Mouse (Mus musculus) heart, postnatal 0 days (tissue): ENCODE results near the gene Aup1. TPM values are rescaled to one million over a fixed set of nuclear protein-coding genes. Genes with fewer than 3 reads are reported as not detected.

Experiments
- ATAC-seq: fragments of 200-750 bp; cut with Nextera tagmentation; 2 replicates; pipeline ENCODE4 v1.8.0; 2017; ENCODE audit warnings: low read depth, moderate number of reproducible peaks, moderate library complexity; ENCODE audit not compliant: insufficient read depth
- DNase-seq: peaks from one replicate; pipeline ENCODE4 v3.0.0-alpha.2; 2016; ENCODE audit warnings: low spot score
- H3K27ac ChIP-seq: fragments of 300-500 bp; sonication (generic); 2 replicates; pipeline ENCODE4 v1.5.1; 2014; ENCODE audit warnings: low read depth, mild to moderate bottlenecking
- H3K27me3 ChIP-seq: fragments of 300-500 bp; sonication (generic); 2 replicates; pipeline ENCODE4 v1.6.1; 2014; ENCODE audit warnings: low read length, mixed read lengths; ENCODE audit not compliant: control insufficient read depth, insufficient read depth
- H3K36me3 ChIP-seq: fragments of 300-500 bp; sonication (generic); replicated peaks from 2 replicates; pipeline ENCODE4 v1.6.1; 2014; ENCODE audit warnings: low read length, mixed read lengths; ENCODE audit not compliant: control insufficient read depth, insufficient read depth
- H3K4me1 ChIP-seq: fragments of 300-500 bp; sonication (generic); 2 replicates; pipeline ENCODE4 v1.6.1; 2014; ENCODE audit warnings: antibody characterized with exemption; ENCODE audit not compliant: control insufficient read depth, insufficient read depth
- H3K4me2 ChIP-seq: fragments of 300-500 bp; sonication (generic); 2 replicates; pipeline ENCODE4 v1.6.1; 2014; ENCODE audit warnings: low read depth, mild to moderate bottlenecking, low read length, moderate library complexity
- H3K4me3 ChIP-seq: fragments of 300-500 bp; sonication (generic); 2 replicates; pipeline ENCODE4 v1.5.1; 2014; ENCODE audit warnings: low read depth, low read length
- H3K9ac ChIP-seq: fragments of 300-500 bp; sonication (generic); replicated peaks from 2 replicates; pipeline ENCODE4 v1.6.1; 2014; ENCODE audit warnings: low read depth, low read length, mixed read lengths
- H3K9me3 ChIP-seq: fragments of 300-500 bp; sonication (generic); replicated peaks from 2 replicates; pipeline ENCODE4 v1.6.1; 2016; ENCODE audit warnings: low read length; ENCODE audit not compliant: control insufficient read depth
- CTCF ChIP-seq: IDR thresholded peaks from 2 replicates; pipeline ENCODE4 v1.5.1; 2016; ENCODE audit warnings: antibody characterized with exemption, control low read depth, low read depth
- EP300 ChIP-seq: IDR thresholded peaks from 2 replicates; pipeline ENCODE4 v1.6.1; 2016; ENCODE audit warnings: antibody characterized with exemption, low read depth
- WGBS: fragments of 180-500 bp; shearing (Covaris S2); extraction: QIAGEN DNeasy Blood & Tissue Kit; methylation state at CpG from one replicate; pipeline ENCODE4 v1.1.7; 2014; 5-methylcytosine and 5-hydroxymethylcytosine counted together
- polyA plus RNA-seq: library from polyadenylated mRNA; unstranded; fragments of >200 nt; fragmentation: Nextera tagmentation; extraction: Ambion mirVana; gene quantifications from 2 replicates; pipeline ENCODE4 v1.2.1, GENCODE M21; 2015
- total RNA-seq: library from RNA; depleted of rRNA; stranded (reverse); fragments of >200 nt; gene quantifications from 2 replicates; pipeline ENCODE4 v1.2.3, GENCODE M21; 2014; ENCODE audit warnings: low replicate concordance

The Aup1 gene
- total and polyA plus RNA-seq, 2 experiments from 2014 or later, result 108 to 156 TPM

DNA sequence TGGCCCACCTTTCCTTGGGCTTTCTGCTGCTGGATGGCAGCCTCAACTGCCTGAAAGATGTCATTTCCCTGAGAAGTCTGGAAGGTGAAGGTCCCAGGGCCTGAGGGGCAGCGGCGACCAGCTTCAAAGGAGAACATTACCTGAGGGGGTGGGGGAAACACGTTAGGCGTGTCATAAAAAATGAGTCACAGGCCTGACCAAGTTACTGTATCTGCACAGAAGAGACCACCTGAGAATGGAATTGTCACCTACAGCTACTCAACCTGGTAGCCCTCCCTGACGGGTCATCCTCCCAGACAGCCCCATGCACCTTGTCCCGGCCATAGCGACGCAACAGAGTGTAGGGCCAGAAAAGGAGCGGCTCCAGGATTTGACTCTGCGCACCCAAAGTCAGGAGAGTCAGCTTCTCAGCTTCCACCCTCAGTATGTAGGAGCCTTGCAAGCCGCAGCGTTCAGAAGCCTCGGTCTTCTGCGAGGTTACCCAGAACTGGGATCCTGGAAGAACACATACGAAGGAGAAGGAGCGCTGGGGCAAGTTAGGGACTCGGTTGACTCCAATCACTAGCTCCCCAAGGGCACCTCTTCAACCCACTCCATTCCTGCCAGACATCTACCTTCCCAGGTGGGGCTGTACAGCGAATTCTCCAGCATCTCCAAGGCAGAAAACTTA is 22.3 kb upstream of the Aup1 start:
- TF ChIP-seq EP300, result no peak
- TF ChIP-seq CTCF, result no peak
- Histone ChIP-seq H3K4me1 (peaks cover 19% of the 10 kb centered on the region), H3K4me2 (peak overlapping the region; percentile 86), H3K9ac (no peak overlapping the region), H3K4me3 (peak overlapping the region; percentile 72), H3K27ac (no peak overlapping the region), H3K36me3 (no peaks in the 10 kb centered on the region), H3K27me3 (peaks cover 20% of the 10 kb centered on the region), H3K9me3 (no peaks in the 10 kb centered on the region)
- WGBS, result 67% methylated on average over 18 of the region's 18 CpGs
- DNase-seq, result no peak
- no peak for ATAC-seq

DNA sequence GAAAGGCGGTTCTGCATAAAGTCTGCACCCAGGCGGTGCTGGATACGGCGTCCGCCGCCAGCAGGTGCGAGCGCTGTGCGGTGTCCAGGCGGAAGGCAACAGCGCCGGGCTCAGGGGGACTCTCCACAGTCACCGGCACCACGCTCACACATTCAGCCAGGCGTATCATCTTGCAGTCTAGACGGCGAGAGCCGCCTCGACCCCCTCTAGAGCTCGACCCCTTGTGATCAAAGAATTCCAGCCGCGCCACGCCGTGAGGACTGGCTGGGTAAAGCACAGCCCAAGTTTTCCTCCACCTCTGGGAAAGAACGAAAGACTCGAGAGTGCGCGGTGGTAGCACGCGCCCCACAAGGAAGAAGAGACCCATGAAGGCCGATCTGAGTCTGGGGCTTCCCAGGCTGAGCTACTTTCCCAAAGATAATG is 21.5 kb upstream of the Aup1 start:
- Histone ChIP-seq H3K27me3 (peaks cover 20% of the 10 kb centered on the region), H3K27ac (peak overlapping the region; percentile 79), H3K9me3 (no peaks in the 10 kb centered on the region), H3K4me1 (peaks cover 19% of the 10 kb centered on the region), H3K9ac (peak overlapping the region; percentile 54), H3K4me3 (peak overlapping the region; percentile 72), H3K4me2 (peak overlapping the region; percentile 86), H3K36me3 (no peaks in the 10 kb centered on the region)
- TF ChIP-seq CTCF (no peak), EP300 (no peak)
- peak; percentile 40; the same call in 1 of the 2 replicates for ATAC-seq
- under 1% methylated on average over 31 of the region's 31 CpGs for WGBS
- no peak for DNase-seq

DNA sequence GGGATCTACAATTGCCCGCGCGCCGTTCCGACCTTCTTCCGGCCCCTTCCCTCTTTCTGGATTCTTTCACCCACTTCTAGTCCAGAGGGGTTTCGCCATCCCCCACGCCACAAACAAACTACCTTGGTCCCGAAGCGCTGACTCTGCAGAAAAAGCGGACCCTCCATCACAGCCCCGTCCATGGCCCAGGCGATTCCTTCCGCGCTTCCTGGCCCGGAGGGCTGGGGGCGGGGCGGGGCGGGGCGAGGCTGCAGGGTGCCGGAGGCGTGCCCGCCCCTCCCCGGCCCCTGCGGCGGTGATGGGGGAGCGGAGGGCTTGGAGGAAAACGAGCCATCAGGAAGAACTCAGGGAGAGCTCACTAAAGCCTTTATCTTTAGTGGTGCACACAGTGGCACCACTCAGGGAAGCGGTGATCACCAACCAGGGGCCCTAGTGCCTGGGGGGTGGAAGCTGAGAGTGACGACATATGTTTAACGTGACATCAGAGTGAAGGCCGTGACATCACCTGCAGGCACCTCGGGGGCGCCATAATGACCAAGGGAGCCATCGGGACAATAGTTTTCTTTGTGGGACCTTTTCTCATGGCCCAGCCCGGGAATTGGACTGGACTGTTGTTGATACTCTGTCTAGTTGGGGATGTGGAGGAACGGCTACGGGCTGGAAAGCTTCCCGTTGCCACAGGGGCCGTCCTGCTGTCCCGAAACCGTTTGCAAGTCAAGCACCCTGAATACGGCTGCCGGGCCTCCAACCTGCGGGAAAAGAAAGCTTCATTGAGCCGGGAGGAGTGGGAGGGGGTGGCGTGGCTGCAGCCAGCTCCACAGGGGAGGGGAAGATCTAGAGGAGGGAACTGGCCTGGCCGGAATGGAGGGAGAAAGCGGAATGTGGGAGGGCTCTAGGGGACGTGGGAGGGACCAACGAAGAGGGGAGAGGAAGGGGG is 20.8 kb upstream of the Aup1 start, which contains the start of the genes Dok1 and Loxl3:
TSS of gene Dok1 (minus strand) at position 223 of the 937 bp plus-strand sequence.
TSS of gene Loxl3 (plus strand) at position 925 of the 937 bp plus-strand sequence.
- Histone ChIP-seq H3K27ac (peak within 1 kb of the TSS; percentile 79), H3K9me3 (no peaks in the 10 kb centered on the region), H3K36me3 (no peaks in the 10 kb centered on the region), H3K4me2 (peak within 1 kb of the TSS; percentile 86), H3K4me1 (peaks cover 21% of the 10 kb centered on the region), H3K9ac (peak within 1 kb of the TSS; percentile 54), H3K4me3 (peak within 1 kb of the TSS; percentile 72), H3K27me3 (peaks cover 17% of the 10 kb centered on the region)
- no peak for TF ChIP-seq EP300
- TF ChIP-seq CTCF, result no peak
- WGBS, result under 1% methylated on average over 47 of the region's 51 CpGs
- peak; percentile 82 for DNase-seq
- peak; percentile 81 for ATAC-seq

DNA sequence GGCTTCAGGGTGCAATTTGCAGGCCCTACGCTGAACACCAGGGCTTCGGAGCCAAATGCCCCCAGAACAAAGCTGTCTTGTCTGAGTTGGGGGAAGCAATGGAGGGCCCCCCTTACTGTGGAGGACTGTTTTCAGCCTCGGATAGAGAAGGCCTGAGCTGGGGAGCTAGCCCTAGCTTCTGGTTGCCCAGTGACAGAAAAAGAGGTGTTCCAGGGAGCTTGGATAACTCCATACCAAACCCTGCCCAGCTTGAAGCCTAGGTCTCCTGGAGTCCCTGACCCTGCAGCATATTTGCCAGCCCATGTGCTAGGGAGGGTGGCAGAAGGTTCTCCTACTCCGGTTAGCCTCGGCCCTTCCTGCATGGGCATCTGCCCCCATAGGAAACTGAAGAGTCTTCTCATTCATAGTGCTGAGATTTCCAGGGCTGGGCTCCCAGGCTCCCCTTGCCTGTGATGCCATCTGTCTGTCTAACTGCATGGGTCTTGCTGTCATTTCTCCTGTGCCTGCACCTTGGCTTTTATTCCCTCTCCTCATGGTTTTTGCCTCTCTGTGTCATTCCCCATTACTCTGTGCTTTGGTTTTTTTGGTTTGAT is 19.8 kb upstream of the Aup1 start:
- no peaks in the 10 kb centered on the region for H3K9me3 ChIP-seq
- DNase-seq (no peak), ATAC-seq (no peak)
- peak overlapping the region; percentile 86 for H3K4me2 ChIP-seq
- TF ChIP-seq EP300 (no peak), CTCF (no peak)
- H3K4me1 ChIP-seq, result peaks cover 26% of the 10 kb centered on the region
- peak overlapping the region; percentile 54; the same call in 1 of the 2 replicates for H3K9ac ChIP-seq
- peak overlapping the region; percentile 72 for H3K4me3 ChIP-seq
- 47% methylated on average over 5 of the region's 5 CpGs for WGBS
- H3K27ac ChIP-seq, result peak overlapping the region; percentile 79
- peaks cover 14% of the 10 kb centered on the region for H3K27me3 ChIP-seq
- no peaks in the 10 kb centered on the region for H3K36me3 ChIP-seq

DNA sequence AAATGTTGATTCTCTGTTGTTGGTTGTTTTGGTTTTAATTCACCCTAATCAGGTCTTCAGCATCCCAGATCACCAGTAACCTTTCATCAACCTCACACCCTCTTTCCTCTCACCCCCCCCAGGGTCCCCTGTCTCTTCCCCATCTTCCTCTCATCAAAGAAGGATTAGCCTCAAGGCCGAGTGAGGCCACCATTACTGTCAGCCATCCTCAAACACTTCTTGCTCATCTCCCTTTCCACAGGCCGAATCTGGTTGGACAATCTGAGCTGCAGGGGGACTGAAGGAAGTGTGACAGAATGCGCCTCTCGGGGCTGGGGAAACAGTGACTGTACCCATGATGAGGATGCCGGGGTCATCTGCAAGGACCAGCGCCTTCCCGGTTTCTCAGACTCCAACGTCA is 17.1 kb upstream of the Aup1 start:
- no peak for TF ChIP-seq EP300
- no peak for TF ChIP-seq CTCF
- no peaks in the 10 kb centered on the region for H3K9me3 ChIP-seq
- H3K4me3 ChIP-seq, result no peak overlapping the region
- no peak overlapping the region for H3K4me2 ChIP-seq
- peaks cover 23% of the 10 kb centered on the region for H3K4me1 ChIP-seq
- no peak overlapping the region for H3K9ac ChIP-seq
- WGBS, result 74% methylated on average over 8 of the region's 8 CpGs
- H3K27me3 ChIP-seq, result peaks cover 6% of the 10 kb centered on the region; the same call in 1 of the 2 replicates
- DNase-seq (no peak), ATAC-seq (no peak)
- no peaks in the 10 kb centered on the region for H3K36me3 ChIP-seq
- no peak overlapping the region for H3K27ac ChIP-seq
